Mouse (Mus musculus) G1E (cell line): ENCODE results near the gene Sox15. TPM values are rescaled to one million over a fixed set of nuclear protein-coding genes. Genes with fewer than 3 reads are reported as not detected.

Source experiments
- ATAC-seq: 2 replicates; pipeline ENCODE4 v1.8.0; 2016; ENCODE audit warnings: mild to moderate bottlenecking; ENCODE audit not compliant: insufficient number of reproducible peaks, poor library complexity, low FRiP score, severe bottlenecking; ENCODE audit errors: extremely low read depth
- DNase-seq: peaks from one replicate; pipeline ENCODE4 v3.0.0; 2012; ENCODE audit warnings: low spot score
- H3K27me3 ChIP-seq: 2 replicates; pipeline ENCODE4 v1.6.1; 2012; ENCODE audit warnings: mild to moderate bottlenecking, low read length, inconsistent platforms; ENCODE audit not compliant: insufficient read depth
- H3K36me3 ChIP-seq: replicated peaks from 2 replicates; pipeline ENCODE3; 2012; ENCODE audit warnings: mild to moderate bottlenecking, inconsistent platforms
- H3K4me1 ChIP-seq: 2 replicates; pipeline ENCODE4 v1.6.1; 2012; ENCODE audit warnings: low read depth, low read length, inconsistent platforms, mixed read lengths; ENCODE audit not compliant: insufficient read depth
- H3K4me3 ChIP-seq: 2 replicates; pipeline ENCODE4 v1.5.1; 2012; ENCODE audit warnings: low read depth, mild to moderate bottlenecking, inconsistent platforms, low read length, moderate library complexity, mixed read lengths
- H3K9me3 ChIP-seq: replicated peaks from 2 replicates; pipeline ENCODE4 v1.6.1; 2012; ENCODE audit warnings: inconsistent platforms
- CTCF ChIP-seq: IDR thresholded peaks from 2 replicates; pipeline ENCODE4 v1.5.1; 2012; ENCODE audit warnings: low read depth, low read length, inconsistent platforms, mixed read lengths
- GATA1 ChIP-seq: IDR thresholded peaks from 2 replicates; pipeline ENCODE4 v1.6.1; 2012; ENCODE audit warnings: borderline replicate concordance, low read length, inconsistent platforms, mixed read lengths
- GATA2 ChIP-seq: IDR thresholded peaks from 2 replicates; pipeline ENCODE4 v1.6.1; 2012; ENCODE audit warnings: low read depth, low read length, inconsistent platforms, borderline replicate concordance
- POLR2AphosphoS5 ChIP-seq: IDR thresholded peaks from 2 replicates; pipeline ENCODE4 v1.6.1; 2012; ENCODE audit warnings: low read depth, low read length, inconsistent platforms; ENCODE audit not compliant: insufficient replicate concordance
- TAL1 ChIP-seq: conservative IDR thresholded peaks from 2 replicates; pipeline ENCODE4 v1.6.1; 2012; ENCODE audit warnings: low read depth, low read length, inconsistent platforms, mixed read lengths
- polyA plus RNA-seq: library from polyadenylated mRNA; stranded (reverse); fragments of >175 nt; gene quantifications from 2 replicates; pipeline ENCODE4 v1.2.3, GENCODE M21; 2012
- total RNA-seq, 2 experiments: library from RNA; stranded (forward) in 1 of 2; stranded (reverse) in 1 of 2; fragments of 200-1000 nt in 1 of 2; fragments of >200 nt in 1 of 2; fragmentation: Nextera tagmentation in 1 of 2; gene quantifications; 2 replicates each; pipeline ENCODE4 v1.2.3; 2014 to 2017

Sox15 gene
- total and polyA plus RNA-seq, 3 experiments: 0.36 TPM; not detected in 2

DNA sequence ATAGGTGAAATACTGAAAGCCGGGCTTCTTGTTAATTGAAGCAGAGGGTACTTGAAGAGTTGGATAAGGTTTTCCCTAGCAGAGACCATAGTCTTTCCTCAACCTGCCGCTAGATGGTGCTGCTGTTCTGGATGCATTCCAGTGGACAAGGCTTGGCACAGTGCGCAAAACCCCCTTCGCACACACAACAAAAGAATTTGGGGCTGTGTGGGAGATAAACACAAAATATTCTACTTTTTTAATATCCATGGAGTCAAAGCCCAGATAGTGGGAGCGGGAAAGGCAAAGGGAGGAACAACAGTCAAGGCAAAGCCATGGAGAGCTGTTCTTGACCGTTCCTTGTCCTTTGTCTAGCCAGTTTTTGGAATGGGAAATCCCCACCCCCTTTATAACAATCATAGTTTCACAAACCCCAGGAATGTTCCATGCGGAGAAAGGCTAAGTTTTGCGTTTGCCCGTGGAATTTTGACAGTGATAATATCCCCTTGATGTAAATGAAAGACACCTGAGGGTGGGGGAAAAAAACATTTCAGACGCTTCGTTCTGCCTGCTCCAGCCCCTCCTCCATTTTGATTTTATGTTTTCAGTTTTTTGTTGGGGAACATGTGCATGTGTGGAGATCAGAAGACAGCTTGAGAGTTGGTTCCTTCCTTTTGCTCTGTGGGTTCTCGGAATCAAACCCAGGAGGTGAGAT lies 27.9 kb downstream of the Sox15 start:
- Histone ChIP-seq H3K4me1 (peaks cover 58% of the 10 kb centered on the region), H3K4me3 (no peak overlapping the region), H3K36me3 (peaks cover 26% of the 10 kb centered on the region), H3K9me3 (no peaks in the 10 kb centered on the region), H3K27me3 (peaks cover 37% of the 10 kb centered on the region)
- no peak for TF ChIP-seq POLR2AphosphoS5
- TF ChIP-seq GATA1: no peak
- no peak for TF ChIP-seq TAL1
- TF ChIP-seq GATA2: no peak
- peak; percentile 75 for TF ChIP-seq CTCF
- DNase-seq (peak; percentile 53), ATAC-seq (peak; percentile 38)

DNA sequence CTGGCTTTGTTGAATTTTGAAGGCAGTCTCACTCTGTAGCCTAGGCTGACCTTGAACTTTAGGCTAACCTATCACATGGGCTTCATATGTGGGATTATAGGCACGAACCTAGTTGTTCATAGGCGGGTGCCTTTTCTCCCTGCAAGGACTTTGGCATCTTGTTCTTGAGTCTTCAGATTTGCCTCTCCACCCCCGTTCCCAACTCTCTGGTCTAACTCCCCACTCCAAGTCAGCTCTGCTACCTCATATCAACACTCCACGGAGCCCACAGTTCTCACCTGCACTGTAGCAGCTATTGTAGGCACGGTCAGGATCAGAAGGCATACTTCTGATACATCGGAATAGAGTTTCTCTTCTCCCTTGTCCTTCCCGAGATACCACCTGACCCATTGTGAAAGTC lies 28.5 kb downstream of the Sox15 start:
- Histone ChIP-seq H3K36me3 (peaks cover 20% of the 10 kb centered on the region), H3K4me3 (no peak overlapping the region), H3K4me1 (peaks cover 52% of the 10 kb centered on the region), H3K27me3 (peaks cover 42% of the 10 kb centered on the region), H3K9me3 (no peaks in the 10 kb centered on the region)
- DNase-seq (no peak), ATAC-seq (no peak)
- TF ChIP-seq TAL1: no peak
- TF ChIP-seq GATA1: no peak
- no peak for TF ChIP-seq POLR2AphosphoS5
- no peak for TF ChIP-seq GATA2
- no peak for TF ChIP-seq CTCF

DNA sequence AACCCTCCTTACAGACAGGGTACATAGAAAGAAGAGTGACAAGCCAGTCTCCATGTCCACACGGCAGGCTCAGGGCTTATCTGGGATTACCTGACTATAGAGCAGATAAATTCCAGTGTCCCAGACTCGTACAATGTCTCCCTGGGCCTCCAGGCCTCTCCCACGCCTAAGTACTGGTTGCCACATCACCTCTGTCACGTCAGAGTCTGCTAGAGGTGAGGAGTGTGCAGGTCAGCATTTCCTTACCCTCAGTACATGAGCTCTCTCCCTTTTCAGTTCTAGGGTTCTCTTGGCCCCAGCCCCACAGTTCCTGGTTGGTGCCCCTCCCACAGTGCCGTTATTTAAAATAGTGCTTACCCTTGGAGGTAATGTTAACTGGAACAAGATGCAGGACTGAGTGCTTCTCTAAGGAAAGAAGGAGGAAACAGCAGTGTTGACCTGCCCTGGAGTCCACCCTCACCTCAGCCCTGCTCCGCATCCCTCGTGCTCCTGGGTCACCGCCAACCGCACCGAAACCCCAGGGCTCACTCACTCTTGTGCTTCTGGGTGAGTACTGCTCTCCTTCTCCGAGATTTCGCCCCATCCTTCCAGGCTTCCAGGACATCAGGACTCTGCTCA lies 29.1 kb downstream of the Sox15 start:
- no peak overlapping the region for H3K4me3 ChIP-seq
- H3K27me3 ChIP-seq: peaks cover 45% of the 10 kb centered on the region
- H3K36me3 ChIP-seq: peaks cover 13% of the 10 kb centered on the region
- H3K4me1 ChIP-seq: peaks cover 47% of the 10 kb centered on the region
- ATAC-seq (no peak), DNase-seq (no peak)
- no peak for TF ChIP-seq GATA2
- TF ChIP-seq GATA1: no peak
- no peak for TF ChIP-seq POLR2AphosphoS5
- no peak for TF ChIP-seq CTCF
- no peak for TF ChIP-seq TAL1
- H3K9me3 ChIP-seq: no peaks in the 10 kb centered on the region

DNA sequence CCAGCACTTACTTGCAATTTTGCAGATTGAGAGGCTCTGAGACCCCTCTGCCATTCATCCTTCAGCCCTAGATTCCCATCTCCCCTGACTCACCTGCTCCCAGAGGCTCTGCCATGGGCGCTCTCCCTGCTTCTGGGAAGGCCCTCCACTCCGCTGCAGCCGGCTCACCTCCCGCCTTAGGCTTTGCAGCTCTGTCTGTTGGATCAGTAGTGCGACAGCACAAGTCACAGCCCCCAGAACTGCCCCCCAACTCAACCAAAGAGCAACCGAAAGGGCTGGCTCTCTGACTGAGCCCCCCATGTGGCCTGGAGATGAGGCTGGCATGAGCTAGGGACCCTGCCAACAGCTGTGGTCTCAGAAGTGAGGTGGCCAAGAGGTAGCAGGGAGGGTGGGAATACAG lies 29.8 kb downstream of the Sox15 start:
- ATAC-seq: no peak
- TF ChIP-seq GATA2 (no peak), GATA1 (no peak), CTCF (no peak), POLR2AphosphoS5 (no peak), TAL1 (no peak)
- no peak for DNase-seq
- Histone ChIP-seq H3K36me3 (peaks cover 7% of the 10 kb centered on the region), H3K4me3 (no peak overlapping the region), H3K9me3 (no peaks in the 10 kb centered on the region), H3K27me3 (peaks cover 51% of the 10 kb centered on the region), H3K4me1 (peaks cover 45% of the 10 kb centered on the region)

DNA sequence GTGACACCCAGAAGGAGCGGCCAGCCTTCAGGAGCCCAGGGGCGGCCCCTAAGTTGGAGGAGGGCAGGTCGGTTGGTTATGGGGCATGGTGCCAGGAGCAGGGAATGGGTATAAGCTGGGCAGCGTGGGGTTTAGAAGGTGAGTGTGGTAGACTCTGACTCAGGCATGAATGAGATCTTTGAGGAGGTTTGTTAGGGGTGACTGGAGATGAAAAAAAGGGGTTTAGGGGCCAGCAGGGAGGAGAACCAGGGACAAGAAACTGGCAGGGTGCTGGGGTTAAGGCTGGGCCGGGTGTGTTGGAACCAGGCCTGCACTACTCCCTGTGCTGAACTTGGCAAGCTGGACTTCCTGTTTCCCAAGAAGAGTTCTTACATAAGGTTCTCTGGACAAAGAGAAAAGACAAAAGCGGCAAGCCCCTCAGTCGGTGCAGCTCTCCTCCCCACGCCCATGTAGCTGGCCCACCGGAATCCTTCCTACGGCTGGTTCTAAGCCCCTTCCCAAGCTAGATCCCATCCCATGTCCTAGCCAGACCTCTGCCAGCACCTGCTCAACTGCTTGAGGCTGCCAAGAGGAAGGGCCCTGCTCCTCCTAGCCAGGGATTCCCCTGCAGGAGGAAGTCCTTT lies 30.5 kb downstream of the Sox15 start, which contains the start of gene Tnfsf13:
Gene Tnfsf13 (minus strand): TSS at position 259 of the 623 bp plus-strand sequence.
- ATAC-seq: no peak

DNA sequence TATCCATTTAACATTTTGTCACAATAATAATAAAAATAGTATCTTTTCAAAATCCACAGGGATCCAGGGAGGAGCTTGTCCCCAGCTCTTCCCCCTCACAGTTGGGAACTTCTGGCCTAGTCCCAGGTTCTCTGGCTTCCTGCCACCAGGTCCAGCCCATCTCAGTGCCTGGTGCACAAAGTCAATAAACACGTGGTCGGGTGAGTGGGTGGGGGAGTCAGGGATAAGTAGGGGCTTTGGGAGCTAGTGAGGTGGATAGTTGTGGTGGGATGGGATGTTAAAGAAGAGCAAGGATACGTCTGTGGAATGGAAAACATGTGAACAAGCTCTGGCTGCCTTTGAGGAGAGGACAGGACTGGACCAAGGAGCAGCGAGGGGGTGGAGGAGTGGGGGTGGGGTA lies 31.3 kb downstream of the Sox15 start:
- peaks cover 65% of the 10 kb centered on the region for H3K27me3 ChIP-seq
- ATAC-seq (no peak), DNase-seq (no peak)
- H3K4me1 ChIP-seq: peaks cover 34% of the 10 kb centered on the region
- H3K9me3 ChIP-seq: no peaks in the 10 kb centered on the region
- no peak for TF ChIP-seq GATA1
- no peak for TF ChIP-seq POLR2AphosphoS5
- TF ChIP-seq GATA2: no peak
- no peak for TF ChIP-seq TAL1
- TF ChIP-seq CTCF: no peak
- no peaks in the 10 kb centered on the region for H3K36me3 ChIP-seq
- H3K4me3 ChIP-seq: no peak overlapping the region

More for the DNA sequence above, 30.5 kb downstream of the Sox15 start, which contains the start of gene Tnfsf13:
- peaks cover 40% of the 10 kb centered on the region for H3K4me1 ChIP-seq
- no peaks in the 10 kb centered on the region for H3K36me3 ChIP-seq
- DNase-seq: no peak
- H3K27me3 ChIP-seq: peaks cover 58% of the 10 kb centered on the region
- H3K4me3 ChIP-seq: no peak within 1 kb of the TSS
- no peaks in the 10 kb centered on the region for H3K9me3 ChIP-seq
- TF ChIP-seq CTCF (no peak), GATA2 (no peak), POLR2AphosphoS5 (no peak)
